Mouse (Mus musculus) CH12.LX (cell line): Measurements from ENCODE around the gene Fam178b.

Experiments used
- CHD1 ChIP-seq: IDR thresholded peaks from 2 replicates; pipeline ENCODE4 v1.6.1; 2012; ENCODE audit warnings: low read depth, low read length, improper control_type of control experiment, inconsistent platforms
- CTCF ChIP-seq, 2 experiments: IDR thresholded peaks in 1 of 2; conservative IDR thresholded peaks in 1 of 2; 2 replicates each; pipeline ENCODE4 v1.5.1; 2011 to 2012; ENCODE audit warnings: low read depth in 2 of 2, low read length in 2 of 2, improper control_type of control experiment in 1 of 2, inconsistent platforms in 1 of 2, mild to moderate bottlenecking in 1 of 2, moderate library complexity in 1 of 2
- GABPA ChIP-seq: IDR thresholded peaks from 2 replicates; pipeline ENCODE4 v1.6.1; 2012; ENCODE audit warnings: low read depth, low read length, improper control_type of control experiment, inconsistent platforms; ENCODE audit not compliant: insufficient replicate concordance

- TF ChIP-seq GABPA (no peak), CTCF (conservative IDR thresholded peaks at IDR 0.05 in 1 of 2, IDR thresholded peaks at IDR 0.05 in 1 of 2; ENCODE audit: low read depth in 2 of 2, low read length in 2 of 2) (no peak), CHD1 (no peak)
Observed at GRCm38 (mm10) chr1:36707797-36708196, 24.8 kb upstream of the Fam178b start.
